Mouse (Mus musculus) heart, embryonic 15.5 days (tissue): ENCODE results near the gene Sytl1. TPM values are rescaled to one million over a fixed set of nuclear protein-coding genes. Genes with fewer than 3 reads are reported as not detected.

Experiments used
- ATAC-seq: fragments of 200-750 bp; cut with Nextera tagmentation; replicated peaks from 2 replicates; pipeline ENCODE4 v1.8.0; 2017; ENCODE audit warnings: low read depth, moderate TSS enrichment; ENCODE audit not compliant: insufficient number of reproducible peaks, insufficient read depth, low FRiP score
- H3K27ac ChIP-seq: fragments of 300-500 bp; sonication (generic); 2 replicates; pipeline ENCODE4 v1.5.1; 2015; ENCODE audit warnings: mild to moderate bottlenecking, inconsistent platforms
- H3K27me3 ChIP-seq: fragments of 300-500 bp; sonication (generic); 2 replicates; pipeline ENCODE4 v1.6.1; 2015; ENCODE audit warnings: inconsistent platforms
- H3K36me3 ChIP-seq: fragments of 300-500 bp; sonication (generic); 2 replicates; pipeline ENCODE4 v1.6.1; 2015; ENCODE audit warnings: mild to moderate bottlenecking, inconsistent platforms
- H3K4me1 ChIP-seq: fragments of 300-500 bp; sonication (generic); replicated peaks from 2 replicates; pipeline ENCODE4 v1.6.1; 2015; ENCODE audit warnings: inconsistent platforms
- H3K4me2 ChIP-seq: fragments of 300-500 bp; sonication (generic); 2 replicates; pipeline ENCODE4 v1.6.1; 2015; ENCODE audit warnings: inconsistent platforms, mild to moderate bottlenecking, moderate library complexity
- H3K4me3 ChIP-seq: fragments of 300-500 bp; sonication (generic); 2 replicates; pipeline ENCODE4 v1.5.1; 2015; ENCODE audit warnings: mild to moderate bottlenecking, inconsistent platforms
- H3K9ac ChIP-seq: fragments of 300-500 bp; sonication (generic); 2 replicates; pipeline ENCODE4 v1.6.1; 2015; ENCODE audit warnings: mild to moderate bottlenecking, inconsistent platforms
- H3K9me3 ChIP-seq: fragments of 300-500 bp; sonication (generic); replicated peaks from 2 replicates; pipeline ENCODE4 v1.6.1; 2016; ENCODE audit warnings: inconsistent platforms
- WGBS: fragments of 180-500 bp; shearing (Covaris S2); methylation state at CpG from one replicate; pipeline ENCODE4 v1.1.7; 2015; ENCODE audit warnings: mixed read lengths; 5-methylcytosine and 5-hydroxymethylcytosine counted together
- polyA plus RNA-seq: library from polyadenylated mRNA; unstranded; fragments of >200 nt; fragmentation: Nextera tagmentation; extraction: Ambion mirVana; gene quantifications from 2 replicates; pipeline ENCODE4 v1.2.1, GENCODE M21; 2015

Gene Sytl1
- polyA plus RNA-seq: 0.96 and 4.9 TPM in 2 replicates

- no peak within 1 kb of the TSS; the same call in 1 of the 2 replicates for H3K4me3 ChIP-seq
- no peak for ATAC-seq
- H3K4me2 ChIP-seq: peak within 1 kb of the TSS; percentile 26; the same call in 1 of the 2 replicates
- H3K9ac ChIP-seq: no peak within 1 kb of the TSS
- 27% methylated on average over 7 of the region's 7 CpGs for WGBS
- peaks cover 7% of the 10 kb centered on the region; the same call in 1 of the 2 replicates for H3K27me3 ChIP-seq
- H3K27ac ChIP-seq: no peak within 1 kb of the TSS
- H3K36me3 ChIP-seq: peaks cover 36% of the 10 kb centered on the region
- no peaks in the 10 kb centered on the region for H3K9me3 ChIP-seq
- H3K4me1 ChIP-seq: no peaks in the 10 kb centered on the region
Measured at GRCm38 (mm10) chr4:133262882-133263281, at the start of gene Sytl1. Gene Sytl1 (minus strand): TSS chr4:133263113.

GRCm38 (mm10) chr4:133309948-133310347 is 47.0 kb upstream of the Sytl1 start:
- WGBS: 0% methylated on average over 3 of the region's 3 CpGs
- H3K9ac ChIP-seq: no peak overlapping the region
- H3K9me3 ChIP-seq: no peaks in the 10 kb centered on the region
- no peak overlapping the region for H3K4me3 ChIP-seq
- ATAC-seq: no peak
- H3K4me1 ChIP-seq: no peaks in the 10 kb centered on the region
- no peaks in the 10 kb centered on the region for H3K27me3 ChIP-seq
- no peak overlapping the region for H3K27ac ChIP-seq
- H3K4me2 ChIP-seq: no peak overlapping the region
- peaks cover 3% of the 10 kb centered on the region; the same call in 1 of the 2 replicates for H3K36me3 ChIP-seq

- H3K9ac ChIP-seq: no peak overlapping the region
- peaks cover 6% of the 10 kb centered on the region for H3K36me3 ChIP-seq
- no peak overlapping the region for H3K4me2 ChIP-seq
- no peaks in the 10 kb centered on the region for H3K9me3 ChIP-seq
- H3K27me3 ChIP-seq: no peaks in the 10 kb centered on the region
- WGBS: 34% methylated on average over 3 of the region's 3 CpGs
- H3K27ac ChIP-seq: no peak overlapping the region
- no peaks in the 10 kb centered on the region for H3K4me1 ChIP-seq
- H3K4me3 ChIP-seq: no peak overlapping the region
- no peak for ATAC-seq
Measured at GRCm38 (mm10) chr4:133307331-133307730, 44.4 kb upstream of the Sytl1 start.

GRCm38 (mm10) chr4:133305825-133306224 is 42.9 kb upstream of the Sytl1 start:
- Histone ChIP-seq H3K4me2 (no peak overlapping the region), H3K4me3 (no peak overlapping the region), H3K4me1 (no peaks in the 10 kb centered on the region), H3K9me3 (no peaks in the 10 kb centered on the region), H3K27me3 (no peaks in the 10 kb centered on the region), H3K36me3 (peaks cover 11% of the 10 kb centered on the region), H3K9ac (no peak overlapping the region), H3K27ac (no peak overlapping the region)
- 66% methylated on average over 7 of the region's 7 CpGs for WGBS
- ATAC-seq: no peak

- no peaks in the 10 kb centered on the region for H3K9me3 ChIP-seq
- no peak overlapping the region for H3K4me2 ChIP-seq
Measured at GRCm38 (mm10) chr4:133304770-133305169, 41.9 kb upstream of the Sytl1 start.

GRCm38 (mm10) chr4:133302668-133303067 is 39.8 kb upstream of the Sytl1 start:
- Histone ChIP-seq H3K9me3 (no peaks in the 10 kb centered on the region), H3K27me3 (no peaks in the 10 kb centered on the region), H3K36me3 (peaks cover 22% of the 10 kb centered on the region), H3K4me3 (no peak overlapping the region), H3K27ac (no peak overlapping the region), H3K9ac (no peak overlapping the region), H3K4me2 (no peak overlapping the region), H3K4me1 (peaks cover 13% of the 10 kb centered on the region)
- WGBS: 68% methylated on average over 5 of the region's 5 CpGs
- ATAC-seq: no peak

More at GRCm38 (mm10) chr4:133304770-133305169, 41.9 kb upstream of the Sytl1 start:
- H3K4me3 ChIP-seq: no peak overlapping the region
- H3K36me3 ChIP-seq: peaks cover 21% of the 10 kb centered on the region
- H3K4me1 ChIP-seq: no peaks in the 10 kb centered on the region
- 93% methylated on average over 7 of the region's 7 CpGs for WGBS
- no peak overlapping the region for H3K9ac ChIP-seq
- no peak overlapping the region for H3K27ac ChIP-seq
- no peaks in the 10 kb centered on the region for H3K27me3 ChIP-seq
- no peak for ATAC-seq

- H3K9ac ChIP-seq: no peak overlapping the region
- no peaks in the 10 kb centered on the region for H3K9me3 ChIP-seq
- H3K36me3 ChIP-seq: peaks cover 22% of the 10 kb centered on the region
- H3K27ac ChIP-seq: no peak overlapping the region
- peaks cover 18% of the 10 kb centered on the region for H3K4me1 ChIP-seq
- no peak overlapping the region for H3K4me2 ChIP-seq
- H3K4me3 ChIP-seq: no peak overlapping the region
- no peak for ATAC-seq
- WGBS: 31% methylated on average over 4 of the region's 4 CpGs
- H3K27me3 ChIP-seq: no peaks in the 10 kb centered on the region
Measured at GRCm38 (mm10) chr4:133301802-133302201, 38.9 kb upstream of the Sytl1 start.

- no peak overlapping the region for H3K27ac ChIP-seq
- ATAC-seq: no peak
- no peak overlapping the region for H3K9ac ChIP-seq
- no peak overlapping the region for H3K4me2 ChIP-seq
- peaks cover 18% of the 10 kb centered on the region for H3K4me1 ChIP-seq
- no peaks in the 10 kb centered on the region for H3K9me3 ChIP-seq
- 88% methylated on average over 11 of the region's 11 CpGs for WGBS
- peaks cover 30% of the 10 kb centered on the region for H3K36me3 ChIP-seq
- H3K27me3 ChIP-seq: no peaks in the 10 kb centered on the region
- H3K4me3 ChIP-seq: no peak overlapping the region
Measured at GRCm38 (mm10) chr4:133300421-133300820, 37.5 kb upstream of the Sytl1 start.

GRCm38 (mm10) chr4:133299701-133300100 is 36.8 kb upstream of the Sytl1 start:
- Histone ChIP-seq H3K4me1 (peaks cover 18% of the 10 kb centered on the region), H3K9me3 (no peaks in the 10 kb centered on the region), H3K27ac (no peak overlapping the region), H3K4me2 (no peak overlapping the region), H3K4me3 (no peak overlapping the region), H3K27me3 (no peaks in the 10 kb centered on the region), H3K9ac (no peak overlapping the region), H3K36me3 (peaks cover 37% of the 10 kb centered on the region)
- no peak for ATAC-seq
- 40% methylated on average over 5 of the region's 5 CpGs for WGBS

- 51% methylated on average over 12 of the region's 12 CpGs for whole genome bisulfite sequencing
- no peak overlapping the region for H3K9ac ChIP-seq
- peaks cover 40% of the 10 kb centered on the region for H3K36me3 ChIP-seq
- peaks cover 18% of the 10 kb centered on the region for H3K4me1 ChIP-seq
- no peaks in the 10 kb centered on the region for H3K9me3 ChIP-seq
- ATAC-seq: no peak
- H3K4me3 ChIP-seq: no peak overlapping the region
- no peaks in the 10 kb centered on the region for H3K27me3 ChIP-seq
- 0 out of 2 replicates have a peak overlapping the region, but pooled peaks have one; percentile 7 for H3K27ac ChIP-seq
- no peak overlapping the region for H3K4me2 ChIP-seq
Measured at GRCm38 (mm10) chr4:133298516-133299365, 35.8 kb upstream of the Sytl1 start.

GRCm38 (mm10) chr4:133297801-133298238 is 34.9 kb upstream of the Sytl1 start:
- 2% methylated on average over 5 of the region's 5 CpGs for WGBS
- peaks cover 33% of the 10 kb centered on the region for H3K36me3 ChIP-seq
- H3K4me1 ChIP-seq: peaks cover 23% of the 10 kb centered on the region
- no peaks in the 10 kb centered on the region for H3K27me3 ChIP-seq
- no peak overlapping the region for H3K4me2 ChIP-seq
- no peak overlapping the region for H3K4me3 ChIP-seq
- peak; percentile 60 for ATAC-seq
- no peaks in the 10 kb centered on the region for H3K9me3 ChIP-seq
- no peak overlapping the region for H3K27ac ChIP-seq
- H3K9ac ChIP-seq: no peak overlapping the region
